Mouse (Mus musculus): ENCODE measurements around the gene Mgat4a. TPM values are rescaled to one million over a fixed set of nuclear protein-coding genes. Genes with fewer than 3 reads are reported as not detected.

Mgat4a gene
- polyA plus RNA-seq, 1 experiment from 2014 or later = 17.2 TPM

DNA sequence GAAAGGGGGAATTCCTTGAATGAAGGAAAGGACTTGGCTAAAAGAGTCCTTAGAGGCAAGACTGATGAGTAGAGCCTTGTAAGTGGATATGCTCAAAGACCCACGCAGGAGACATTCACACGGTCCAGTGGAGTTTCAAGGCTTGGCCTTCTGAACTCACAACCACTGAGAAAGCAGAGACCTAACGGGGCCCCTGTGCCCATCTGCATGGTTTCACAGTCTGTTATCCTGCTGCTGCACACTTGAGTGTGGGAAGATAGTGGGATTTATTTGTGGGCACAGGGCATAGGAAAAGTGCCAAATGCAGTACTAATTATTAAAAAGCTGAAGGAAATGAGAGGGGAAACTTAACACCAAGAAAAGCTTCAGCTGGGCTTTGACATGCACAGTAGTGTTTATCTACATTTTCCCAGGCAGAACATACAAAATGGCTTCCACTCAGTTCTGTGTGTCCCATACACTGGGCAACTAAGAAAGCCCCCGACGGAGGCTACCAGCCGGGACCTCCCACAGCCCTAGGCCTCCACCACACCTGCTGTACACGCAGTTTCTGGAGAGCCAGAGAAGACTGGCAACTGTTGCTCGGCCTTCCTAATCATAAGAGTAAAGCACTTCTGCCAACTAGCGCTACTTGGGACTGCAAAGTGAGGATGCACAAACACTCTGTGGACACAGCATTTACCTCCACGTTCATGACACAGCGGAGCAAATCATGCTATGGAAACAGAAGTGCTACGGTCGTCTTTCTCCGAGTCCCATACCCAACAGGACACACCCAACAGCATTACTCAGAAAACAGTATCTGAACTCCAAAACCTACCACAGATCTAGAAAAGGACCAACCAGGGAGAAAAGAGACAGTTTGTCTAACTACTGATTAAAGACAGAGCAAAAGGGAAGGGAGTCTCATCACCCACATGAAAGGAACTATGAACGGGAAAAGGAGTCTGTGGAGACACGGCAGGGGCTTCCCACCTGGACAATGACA, 97.7 kb downstream of the Mgat4a start:
- no peak overlapping the region for H3K4me2 ChIP-seq (ENCODE audit: low read depth, low read length)
- no peak for ATAC-seq (ENCODE audit: low read depth)
- H3K4me1 ChIP-seq (ENCODE audit: control insufficient read depth, insufficient read depth, low read length) = no peaks in the 10 kb centered on the region
- H3K36me3 ChIP-seq (ENCODE audit: control insufficient read depth, insufficient read depth, low read length) = peaks cover 26% of the 10 kb centered on the region
- no peak overlapping the region for H3K4me3 ChIP-seq (ENCODE audit: low read depth, low read length)
- no peak overlapping the region for H3K27ac ChIP-seq (ENCODE audit: low read depth, low read length)
- no peaks in the 10 kb centered on the region for H3K27me3 ChIP-seq (ENCODE audit: control insufficient read depth, insufficient read depth, low read length)
- no peak overlapping the region for H3K9ac ChIP-seq (replicated peaks; ENCODE audit: low read depth, low read length)
- H3K9me3 ChIP-seq (ENCODE audit: control insufficient read depth, low read length) = no peaks in the 10 kb centered on the region
- 95% methylated on average over 16 of the region's 16 CpGs for WGBS

DNA sequence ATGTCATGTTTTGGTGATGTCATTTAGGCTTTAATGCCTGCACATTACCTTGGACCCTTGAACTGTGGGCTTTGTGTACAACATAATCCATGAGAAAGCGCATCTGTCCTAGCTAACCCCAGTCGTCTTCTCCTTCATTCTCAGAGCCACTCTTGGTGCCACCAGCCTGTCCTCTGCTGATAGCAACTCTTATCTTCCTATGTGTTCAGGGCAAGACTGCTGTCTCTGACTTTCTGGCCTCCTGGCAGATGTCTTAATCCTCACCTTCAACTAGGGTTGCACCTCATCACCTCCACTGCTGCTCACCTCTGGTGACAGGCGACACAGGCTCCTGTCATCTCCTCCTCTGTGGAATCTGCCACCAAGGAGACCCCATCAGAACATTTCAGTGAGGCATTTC, 104.4 kb downstream of the Mgat4a start:
- WGBS = 93% methylated on average over 3 of the region's 3 CpGs
- ATAC-seq (ENCODE audit: low read depth) = no peak
- Histone ChIP-seq H3K27me3 (ENCODE audit: control insufficient read depth, insufficient read depth, low read length) (no peaks in the 10 kb centered on the region), H3K4me2 (ENCODE audit: low read depth, low read length) (no peak overlapping the region), H3K36me3 (ENCODE audit: control insufficient read depth, insufficient read depth, low read length) (peaks cover 55% of the 10 kb centered on the region), H3K9ac (replicated peaks; ENCODE audit: low read depth, low read length) (no peak overlapping the region), H3K9me3 (ENCODE audit: control insufficient read depth, low read length) (no peaks in the 10 kb centered on the region), H3K4me3 (ENCODE audit: low read depth, low read length) (no peak overlapping the region), H3K27ac (ENCODE audit: low read depth, low read length) (no peak overlapping the region), H3K4me1 (ENCODE audit: control insufficient read depth, insufficient read depth, low read length) (0 out of 2 replicates have a peak, but pooled peaks cover 3% of the 10 kb centered on the region)

GRCm38 (mm10) chr1:37430297-37430840, 110.4 kb downstream of the Mgat4a start:
- H3K9me3 ChIP-seq (ENCODE audit: control insufficient read depth, low read length) = no peaks in the 10 kb centered on the region
- WGBS = 2% methylated on average over 40 of the region's 40 CpGs
- no peaks in the 10 kb centered on the region for H3K27me3 ChIP-seq (ENCODE audit: control insufficient read depth, insufficient read depth, low read length)
- H3K4me2 ChIP-seq (ENCODE audit: low read depth, low read length) = peak overlapping the region; percentile 90
- ATAC-seq (ENCODE audit: low read depth) = peak; percentile 18
- H3K4me3 ChIP-seq (ENCODE audit: low read depth, low read length) = peak overlapping the region; percentile 94
- peak overlapping the region; percentile 91 for H3K9ac ChIP-seq (replicated peaks; ENCODE audit: low read depth, low read length)
- H3K4me1 ChIP-seq (ENCODE audit: control insufficient read depth, insufficient read depth, low read length) = peaks cover 16% of the 10 kb centered on the region
- peaks cover 16% of the 10 kb centered on the region for H3K36me3 ChIP-seq (ENCODE audit: control insufficient read depth, insufficient read depth, low read length)
- peak overlapping the region; percentile 60 for H3K27ac ChIP-seq (ENCODE audit: low read depth, low read length)

DNA sequence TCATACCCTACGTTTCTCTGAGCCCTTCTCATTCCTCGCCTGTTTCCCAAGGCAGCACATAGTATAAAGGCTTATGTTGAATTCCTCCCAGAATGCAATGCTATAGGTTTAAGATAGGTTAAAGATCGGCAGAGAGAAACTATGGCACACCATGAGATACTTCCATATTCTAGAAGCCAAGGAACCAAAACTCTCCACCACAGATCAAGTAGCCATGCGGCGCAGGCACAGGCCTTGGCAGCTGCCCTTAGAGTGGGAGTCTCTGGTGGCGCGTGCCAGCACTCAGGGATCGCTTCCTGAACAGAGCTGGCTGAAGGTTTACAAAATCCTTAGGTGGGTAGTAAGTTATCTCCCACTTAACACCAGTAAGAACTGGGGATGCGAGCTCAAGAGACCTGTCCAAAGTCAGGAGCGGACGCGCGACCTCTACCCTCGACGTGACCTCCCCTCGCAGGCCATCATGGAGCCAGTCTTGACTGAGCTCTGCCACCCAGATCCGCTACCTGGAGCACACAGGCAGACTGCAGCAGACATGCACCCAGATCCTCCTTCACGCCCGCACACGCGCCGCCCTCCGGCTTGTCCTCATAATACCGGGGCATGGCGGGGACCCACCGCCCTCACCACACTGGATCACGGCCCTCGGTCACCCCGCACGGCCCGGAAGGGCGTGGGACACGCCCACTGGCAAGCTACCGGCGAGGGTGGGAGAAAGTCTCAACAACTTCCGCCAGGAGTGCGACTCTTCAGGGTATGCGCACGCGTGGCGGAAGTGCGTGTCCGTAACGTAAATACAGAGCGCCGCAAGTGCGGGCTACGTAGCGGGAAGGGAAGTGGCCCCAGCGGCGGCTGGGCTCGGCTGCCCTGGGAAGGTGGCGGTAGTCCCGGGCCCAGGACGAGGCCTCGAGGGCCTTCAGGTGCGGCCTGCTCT, 111.2 kb downstream of the Mgat4a start, which contains the start of the genes Coa5 and Unc50:
Gene Coa5 (minus strand): TSS at position 738 of the 931 bp plus-strand sequence.
Gene Unc50 (plus strand): TSS at position 774 of the 931 bp plus-strand sequence.
- Histone ChIP-seq H3K4me3 (ENCODE audit: low read depth, low read length) (peak within 1 kb of the TSS; percentile 94), H3K4me2 (ENCODE audit: low read depth, low read length) (peak within 1 kb of the TSS; percentile 90), H3K36me3 (ENCODE audit: control insufficient read depth, insufficient read depth, low read length) (peaks cover 17% of the 10 kb centered on the region), H3K9ac (replicated peaks; ENCODE audit: low read depth, low read length) (peak within 1 kb of the TSS; percentile 91), H3K4me1 (ENCODE audit: control insufficient read depth, insufficient read depth, low read length) (peaks cover 16% of the 10 kb centered on the region), H3K9me3 (ENCODE audit: control insufficient read depth, low read length) (no peaks in the 10 kb centered on the region), H3K27me3 (ENCODE audit: control insufficient read depth, insufficient read depth, low read length) (no peaks in the 10 kb centered on the region), H3K27ac (ENCODE audit: low read depth, low read length) (peak within 1 kb of the TSS; percentile 60)
- peak; percentile 99 for ATAC-seq (ENCODE audit: low read depth)
- 3% methylated on average over 57 of the region's 57 CpGs for WGBS

DNA sequence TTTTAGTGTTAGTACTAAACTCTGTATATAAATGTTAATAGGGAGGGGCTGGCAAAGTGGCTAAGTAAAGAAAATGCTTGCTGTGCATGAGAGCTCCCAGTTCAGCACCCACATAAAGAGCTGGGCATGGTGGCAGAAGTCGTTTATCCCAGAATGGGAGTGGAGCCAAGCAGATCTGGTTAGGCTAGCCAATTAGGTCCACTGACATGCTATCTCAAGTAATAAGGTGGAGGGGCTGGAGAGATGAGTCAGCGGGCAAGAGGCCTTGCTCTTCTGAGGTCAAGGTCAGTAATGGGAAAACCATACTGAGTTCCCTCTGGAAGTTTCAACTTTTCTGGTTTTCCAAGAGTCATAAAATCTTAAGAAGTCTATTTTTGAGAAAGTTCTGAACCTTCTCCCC, 111.9 kb downstream of the Mgat4a start:
- WGBS = 71% methylated on average over 2 of the region's 2 CpGs
- H3K4me2 ChIP-seq (ENCODE audit: low read depth, low read length) = peak overlapping the region; percentile 90

GRCm38 (mm10) chr1:37427144-37427875, 113.5 kb downstream of the Mgat4a start:
- Histone ChIP-seq H3K4me3 (ENCODE audit: low read depth, low read length) (no peak overlapping the region), H3K36me3 (ENCODE audit: control insufficient read depth, insufficient read depth, low read length) (peaks cover 12% of the 10 kb centered on the region; the same call in 1 of the 2 replicates), H3K27me3 (ENCODE audit: control insufficient read depth, insufficient read depth, low read length) (no peaks in the 10 kb centered on the region), H3K27ac (ENCODE audit: low read depth, low read length) (no peak overlapping the region), H3K4me1 (ENCODE audit: control insufficient read depth, insufficient read depth, low read length) (peaks cover 13% of the 10 kb centered on the region), H3K9me3 (ENCODE audit: control insufficient read depth, low read length) (no peaks in the 10 kb centered on the region), H3K4me2 (ENCODE audit: low read depth, low read length) (no peak overlapping the region), H3K9ac (replicated peaks; ENCODE audit: low read depth, low read length) (no peak overlapping the region)
- 96% methylated on average over 8 of the region's 8 CpGs for WGBS
- no peak for ATAC-seq (ENCODE audit: low read depth)

More for the DNA sequence above, 111.9 kb downstream of the Mgat4a start:
- no peak for ATAC-seq (ENCODE audit: low read depth)
- Histone ChIP-seq H3K27me3 (ENCODE audit: control insufficient read depth, insufficient read depth, low read length) (no peaks in the 10 kb centered on the region), H3K9me3 (ENCODE audit: control insufficient read depth, low read length) (no peaks in the 10 kb centered on the region), H3K9ac (replicated peaks; ENCODE audit: low read depth, low read length) (peak overlapping the region; percentile 91), H3K4me1 (ENCODE audit: control insufficient read depth, insufficient read depth, low read length) (peaks cover 16% of the 10 kb centered on the region), H3K4me3 (ENCODE audit: low read depth, low read length) (peak overlapping the region; percentile 94), H3K36me3 (ENCODE audit: control insufficient read depth, insufficient read depth, low read length) (peaks cover 20% of the 10 kb centered on the region), H3K27ac (ENCODE audit: low read depth, low read length) (no peak overlapping the region)

DNA sequence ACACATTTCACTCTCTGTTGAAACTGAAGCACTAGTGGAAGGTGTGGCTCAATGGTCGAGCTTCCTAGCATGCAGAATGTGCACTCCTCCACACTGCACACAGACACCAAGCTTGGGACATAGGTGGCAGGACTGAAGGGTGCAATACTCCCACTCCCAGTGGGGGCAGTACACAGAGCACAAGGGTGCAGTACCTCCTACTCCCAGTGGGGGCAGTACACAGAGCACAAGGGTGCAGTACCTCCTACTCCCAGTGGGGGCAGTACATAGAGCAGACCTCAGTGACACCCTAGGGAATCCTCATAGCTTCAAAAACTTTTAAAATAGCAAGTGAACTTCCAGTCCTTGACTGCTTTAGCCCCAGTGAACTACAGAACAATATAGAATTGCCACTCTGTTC, 121.4 kb downstream of the Mgat4a start:
- ATAC-seq (ENCODE audit: low read depth) = no peak

DNA sequence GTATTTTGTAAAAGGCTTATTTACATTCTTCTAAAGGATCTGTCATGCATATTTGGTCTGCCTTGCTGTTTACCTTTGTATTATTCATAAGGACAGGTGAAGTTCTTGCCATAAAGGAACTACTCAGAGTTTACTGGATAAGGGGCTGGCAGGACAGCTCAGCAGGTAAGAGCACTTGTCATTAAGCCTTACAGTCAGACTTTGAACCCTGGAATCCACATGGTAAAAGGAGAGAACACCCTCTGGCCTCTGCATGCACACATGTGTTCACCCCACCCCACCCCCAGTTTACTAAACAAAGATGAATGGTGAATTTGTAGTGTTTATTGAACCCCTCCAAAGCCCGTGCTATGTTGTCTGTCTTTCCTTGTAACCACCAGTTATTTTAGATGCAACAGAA, 125.4 kb downstream of the Mgat4a start:
- no peaks in the 10 kb centered on the region for H3K27me3 ChIP-seq (ENCODE audit: control insufficient read depth, insufficient read depth, low read length)
- H3K4me2 ChIP-seq (ENCODE audit: low read depth, low read length) = no peak overlapping the region
- no peaks in the 10 kb centered on the region for H3K9me3 ChIP-seq (ENCODE audit: control insufficient read depth, low read length)
- H3K36me3 ChIP-seq (ENCODE audit: control insufficient read depth, insufficient read depth, low read length) = 0 out of 2 replicates have a peak, but pooled peaks cover 4% of the 10 kb centered on the region
- H3K4me1 ChIP-seq (ENCODE audit: control insufficient read depth, insufficient read depth, low read length) = no peaks in the 10 kb centered on the region
- no peak overlapping the region for H3K27ac ChIP-seq (ENCODE audit: low read depth, low read length)
- no peak overlapping the region for H3K9ac ChIP-seq (replicated peaks; ENCODE audit: low read depth, low read length)
- no peak for ATAC-seq (ENCODE audit: low read depth)
- H3K4me3 ChIP-seq (ENCODE audit: low read depth, low read length) = no peak overlapping the region
- WGBS = 93% methylated on average over 1 of the region's 1 CpGs

More for the DNA sequence above, 121.4 kb downstream of the Mgat4a start:
- no peaks in the 10 kb centered on the region for H3K27me3 ChIP-seq (ENCODE audit: control insufficient read depth, insufficient read depth, low read length)
- no peak overlapping the region for H3K27ac ChIP-seq (ENCODE audit: low read depth, low read length)
- H3K4me1 ChIP-seq (ENCODE audit: control insufficient read depth, insufficient read depth, low read length) = no peaks in the 10 kb centered on the region
- 100% methylated on average over 1 of the region's 1 CpGs for WGBS
- no peak overlapping the region for H3K4me2 ChIP-seq (ENCODE audit: low read depth, low read length)
- H3K36me3 ChIP-seq (ENCODE audit: control insufficient read depth, insufficient read depth, low read length) = peaks cover 8% of the 10 kb centered on the region; the same call in 1 of the 2 replicates
- H3K4me3 ChIP-seq (ENCODE audit: low read depth, low read length) = no peak overlapping the region
- no peaks in the 10 kb centered on the region for H3K9me3 ChIP-seq (ENCODE audit: control insufficient read depth, low read length)
- H3K9ac ChIP-seq (replicated peaks; ENCODE audit: low read depth, low read length) = no peak overlapping the region

Data from neural tube, embryonic 14.5 days (tissue).